Mouse (Mus musculus) small intestine, adult 2 months (tissue): ENCODE results near the gene Clba1. TPM values are rescaled to one million over a fixed set of nuclear protein-coding genes. Genes with fewer than 3 reads are reported as not detected.
"Not testable (repeated sequence)": the region's sequence is repeated elsewhere in the genome, so short reads cannot be mapped to it uniquely, and the experiment has no call there.

Experiments
- H3K27ac ChIP-seq: fragments of 200-500 bp; 2 replicates; pipeline ENCODE4 v1.5.1; 2012; ENCODE audit warnings: low read depth, low read length, control low read depth, inconsistent platforms; ENCODE audit not compliant: insufficient read depth
- H3K27me3 ChIP-seq: fragments of 200-500 bp; 2 replicates; pipeline ENCODE4 v1.6.1; 2012; ENCODE audit warnings: mild to moderate bottlenecking, moderate library complexity, low read length, inconsistent platforms; ENCODE audit not compliant: control insufficient read depth, insufficient read depth
- H3K36me3 ChIP-seq: fragments of 200-500 bp; 2 replicates; pipeline ENCODE4 v1.6.1; 2012; ENCODE audit warnings: mild to moderate bottlenecking, low read length, control low read depth, inconsistent platforms; ENCODE audit not compliant: control insufficient read depth, insufficient read depth
- H3K4me1 ChIP-seq: fragments of 200-500 bp; 2 replicates; pipeline ENCODE4 v1.6.1; 2012; ENCODE audit warnings: low read length, inconsistent platforms, mixed read lengths; ENCODE audit not compliant: control insufficient read depth, insufficient read depth, insufficient read length
- H3K4me3 ChIP-seq: fragments of 200-500 bp; 2 replicates; pipeline ENCODE4 v1.5.1; 2012; ENCODE audit warnings: low read depth, mild to moderate bottlenecking, control low read depth, inconsistent platforms, low read length, moderate library complexity
- CTCF ChIP-seq: fragments of 200-500 bp; IDR thresholded peaks from 2 replicates; pipeline ENCODE4 v1.5.1; 2012; ENCODE audit warnings: low read depth, mild to moderate bottlenecking, control low read depth, inconsistent platforms, low read length, moderate library complexity, mixed read lengths; ENCODE audit not compliant: insufficient replicate concordance, insufficient read length; ENCODE audit errors: extremely low read depth
- POLR2A ChIP-seq: fragments of 200-500 bp; IDR thresholded peaks from 2 replicates; pipeline ENCODE4 v1.6.1; 2012; ENCODE audit warnings: low read depth, mild to moderate bottlenecking, control low read depth, inconsistent platforms, low read length, moderate library complexity
- WGBS: fragments of 180-500 bp; shearing (Covaris S2); methylation state at CpG from one replicate; pipeline ENCODE4 v1.1.7; 2018; 5-methylcytosine and 5-hydroxymethylcytosine counted together
- polyA plus RNA-seq: library from polyadenylated mRNA; depleted of rRNA; stranded (reverse); fragments of >200 nt; gene quantifications from 2 replicates; pipeline ENCODE4 v1.2.3, GENCODE M21; 2012

Gene Clba1
- polyA plus RNA-seq, 1 experiment: 1.6 TPM

- H3K36me3 ChIP-seq: peaks cover 6% of the 10 kb centered on the region; the same call in 1 of the 2 replicates
- peaks cover 5% of the 10 kb centered on the region; the same call in 1 of the 2 replicates for H3K4me1 ChIP-seq
- peak overlapping the region; percentile 93 for H3K4me3 ChIP-seq
- 17% methylated on average over 2 of the region's 2 CpGs for WGBS
- peak overlapping the region; percentile 60; the same call in 1 of the 2 replicates for H3K27ac ChIP-seq
- no peaks in the 10 kb centered on the region for H3K27me3 ChIP-seq
- TF ChIP-seq POLR2A: no peak
- TF ChIP-seq CTCF: no peak
Measured at GRCm38 (mm10) chr12:112830141-112830540, 21.4 kb downstream of the Clba1 start.

DNA sequence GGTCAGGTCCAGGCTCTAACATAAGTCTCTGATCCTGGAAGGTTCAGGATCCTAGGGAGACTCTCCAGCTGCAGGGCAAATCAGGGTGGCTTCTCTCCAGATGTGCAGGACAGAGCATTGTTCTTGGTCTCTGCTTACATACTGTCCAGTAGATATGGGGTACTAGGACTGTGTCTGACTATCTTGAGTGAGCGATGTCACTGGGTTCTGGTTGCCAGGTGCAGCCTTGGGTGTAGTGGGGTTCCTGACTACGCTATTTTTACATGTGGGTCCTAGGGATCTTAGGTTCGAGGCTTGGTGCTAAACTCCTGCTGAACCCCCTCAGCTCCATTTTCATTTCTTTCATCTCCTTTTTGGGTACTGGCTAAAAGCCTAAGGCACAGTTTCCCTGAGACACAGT lies 21.8 kb downstream of the Clba1 start:
- H3K4me1 ChIP-seq: peaks cover 5% of the 10 kb centered on the region; the same call in 1 of the 2 replicates
- WGBS: 78% methylated on average over 3 of the region's 3 CpGs
- H3K27ac ChIP-seq: no peak overlapping the region
- TF ChIP-seq CTCF (no peak), POLR2A (no peak)
- H3K4me3 ChIP-seq: no peak overlapping the region
- no peaks in the 10 kb centered on the region for H3K27me3 ChIP-seq
- peaks cover 6% of the 10 kb centered on the region; the same call in 1 of the 2 replicates for H3K36me3 ChIP-seq

DNA sequence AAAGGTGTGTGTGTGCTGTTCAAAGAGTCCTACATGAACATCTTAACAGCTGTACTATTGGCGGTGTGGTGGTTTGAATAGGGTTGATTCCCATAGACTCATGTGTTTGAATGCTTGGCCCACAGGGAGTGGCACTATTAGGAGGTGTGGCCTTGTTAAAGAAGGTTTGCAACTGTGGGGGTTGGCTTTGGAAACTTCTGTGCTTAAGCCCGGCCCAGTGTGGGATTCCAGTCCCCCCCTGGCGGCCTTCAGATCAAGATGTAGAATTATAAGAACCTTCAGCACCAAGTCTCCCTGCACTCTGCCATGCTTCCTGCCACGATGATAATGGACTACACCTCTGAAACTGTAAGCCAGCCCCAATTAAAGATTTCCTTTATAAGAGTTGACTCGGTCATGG lies 23.7 kb downstream of the Clba1 start:
- WGBS: 93% methylated on average over 5 of the region's 5 CpGs
- Histone ChIP-seq H3K4me1 (peaks cover 3% of the 10 kb centered on the region; the same call in 1 of the 2 replicates), H3K27me3 (no peaks in the 10 kb centered on the region), H3K27ac (no peak overlapping the region), H3K4me3 (no peak overlapping the region), H3K36me3 (0 out of 2 replicates have a peak, but pooled peaks cover 3% of the 10 kb centered on the region)
- TF ChIP-seq CTCF (no peak), POLR2A (no peak)

- WGBS: 47% methylated on average over 6 of the region's 6 CpGs
- Histone ChIP-seq H3K27ac (no peak overlapping the region), H3K4me1 (no peaks in the 10 kb centered on the region; the same call in 1 of the 2 replicates), H3K4me3 (no peak overlapping the region), H3K36me3 (no peaks in the 10 kb centered on the region), H3K27me3 (no peaks in the 10 kb centered on the region)
- TF ChIP-seq POLR2A (no peak), CTCF (no peak)
Measured at GRCm38 (mm10) chr12:112833527-112833926, 24.8 kb downstream of the Clba1 start.

DNA sequence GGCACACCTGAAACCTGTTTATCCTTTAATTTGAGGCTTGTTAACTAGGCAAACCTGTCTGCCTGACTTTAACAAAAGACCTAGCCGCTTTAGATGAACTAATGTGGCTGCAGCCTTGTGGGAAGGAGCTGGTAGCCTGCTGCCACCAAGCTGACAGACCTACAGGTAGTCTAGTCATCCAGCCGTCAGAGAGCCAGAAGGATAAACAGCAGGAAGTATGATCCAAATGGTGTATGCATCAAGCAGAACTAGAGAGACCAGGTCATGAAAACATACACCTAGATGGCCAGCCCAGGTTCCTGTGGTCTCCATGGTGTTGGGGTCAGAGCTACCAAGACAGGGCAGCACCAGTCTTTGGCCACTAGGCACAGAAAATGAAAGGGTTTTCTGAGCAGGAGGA lies 26.3 kb downstream of the Clba1 start:
- H3K4me3 ChIP-seq: no peak overlapping the region
- H3K36me3 ChIP-seq: no peaks in the 10 kb centered on the region
- no peaks in the 10 kb centered on the region; the same call in 1 of the 2 replicates for H3K4me1 ChIP-seq
- no peak for TF ChIP-seq POLR2A
- H3K27ac ChIP-seq: no peak overlapping the region
- 68% methylated on average over 2 of the region's 2 CpGs for WGBS
- H3K27me3 ChIP-seq: no peaks in the 10 kb centered on the region

GRCm38 (mm10) chr12:112840209-112841086 lies 31.7 kb downstream of the Clba1 start:
- Histone ChIP-seq H3K27ac (peak overlapping the region; percentile 24; the same call in 1 of the 2 replicates), H3K27me3 (no peaks in the 10 kb centered on the region), H3K36me3 (no peaks in the 10 kb centered on the region), H3K4me3 (no peak overlapping the region; the same call in 1 of the 2 replicates), H3K4me1 (no peaks in the 10 kb centered on the region)
- WGBS: 69% methylated on average over 25 of the region's 25 CpGs
- no peak for TF ChIP-seq CTCF
- TF ChIP-seq POLR2A: no peak

GRCm38 (mm10) chr12:112841338-112841892 lies 32.7 kb downstream of the Clba1 start:
- H3K4me1 ChIP-seq, H3K4me3 ChIP-seq, H3K27me3 ChIP-seq, H3K36me3 ChIP-seq, H3K27ac ChIP-seq: not testable (repeated sequence)
- 59% methylated on average over 4 of the region's 4 CpGs for WGBS

- H3K27ac ChIP-seq, H3K27me3 ChIP-seq, H3K4me1 ChIP-seq, H3K4me3 ChIP-seq, H3K36me3 ChIP-seq: not testable (repeated sequence)
- 74% methylated on average over 2 of the region's 2 CpGs for WGBS
Measured at GRCm38 (mm10) chr12:112842128-112842527, 33.4 kb downstream of the Clba1 start.
